Mouse (Mus musculus): ENCODE measurements around the gene Dnah8.

DNA sequence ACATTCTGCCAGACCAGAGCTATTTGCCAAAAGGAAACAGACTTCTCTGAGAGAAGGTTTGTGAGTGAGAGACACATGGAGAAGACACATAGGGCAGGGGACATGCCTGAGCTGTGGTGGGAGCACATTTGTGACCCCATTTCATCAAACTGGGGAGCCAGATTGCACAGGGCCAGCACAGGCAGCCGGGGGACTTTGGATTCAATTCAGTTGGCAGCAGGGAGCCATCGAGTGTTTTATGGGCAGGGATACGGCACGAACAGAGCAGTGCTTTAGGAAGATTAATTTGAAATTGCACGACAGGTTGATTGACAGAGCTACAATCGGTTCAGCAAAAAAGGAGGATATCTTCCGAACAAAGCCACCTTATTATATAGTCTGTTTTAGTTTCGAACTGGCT, 180.8 kb downstream of the Dnah8 start:
- TF ChIP-seq CTCF (conservative IDR thresholded peaks at IDR 0.05; ENCODE audit: low read length): no peak
- TF ChIP-seq NANOG (IDR thresholded peaks at IDR 0.05; ENCODE audit: borderline replicate concordance, low read length): no peak
- TF ChIP-seq POU5F1 (IDR thresholded peaks at IDR 0.05; ENCODE audit: borderline replicate concordance, low read length): no peak
